Mouse (Mus musculus) monocyte, adult 59 days (primary cell): Measurements from ENCODE around the gene Ippk. TPM values are rescaled to one million over a fixed set of nuclear protein-coding genes. Genes with fewer than 3 reads are reported as not detected.

ENCODE experiments used
- total RNA-seq, 2 experiments: library from RNA; stranded (reverse); gene quantifications; one replicate each; pipeline ENCODE4 v1.2.4; 2023

Ippk gene
- total RNA-seq, result 1 to 10 TPM; 4.7 to 4.9 TPM

DNA sequence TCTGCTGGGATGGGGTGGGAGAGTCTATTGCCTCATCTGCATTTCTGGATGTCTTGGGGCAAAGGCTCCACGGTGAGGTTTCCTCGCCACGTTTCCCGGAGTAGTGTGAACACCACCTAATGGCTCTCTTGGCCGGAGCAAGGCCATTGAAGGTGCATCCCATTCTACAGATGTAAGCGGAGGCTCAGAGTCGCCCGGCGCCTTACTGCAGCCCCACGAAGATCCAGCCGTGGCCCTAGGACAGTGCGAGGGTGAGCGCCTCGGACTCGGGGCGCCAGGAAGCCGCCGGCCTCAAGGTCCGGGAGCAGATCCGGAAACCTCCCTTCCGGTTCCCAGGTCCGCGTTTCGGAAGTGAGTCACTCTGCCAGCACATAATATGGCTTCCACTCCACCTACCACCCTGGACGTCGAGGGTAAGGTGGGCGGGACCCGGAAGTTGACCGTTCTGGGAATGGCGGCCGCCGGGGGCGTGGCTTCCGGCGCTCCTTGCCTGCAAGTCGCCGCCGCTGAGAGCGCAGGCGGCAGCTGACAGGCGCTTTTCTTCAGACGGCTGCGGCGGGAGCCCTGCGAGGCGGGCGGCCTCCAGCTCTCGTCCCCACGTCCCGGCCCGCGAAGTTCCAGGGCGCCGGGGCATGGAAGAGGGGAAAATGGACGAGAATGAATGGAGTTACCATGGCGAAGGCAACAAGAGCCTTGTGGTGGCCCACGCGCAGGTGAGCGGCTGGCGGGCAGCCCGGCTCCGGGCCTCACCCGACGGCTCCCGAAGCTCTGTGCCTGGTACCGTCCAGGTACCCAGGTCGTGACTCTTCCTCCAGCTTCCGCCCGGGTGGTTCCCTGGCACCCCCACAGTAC, at the start of gene Ippk:
Gene Ippk (plus strand): TSS at position 496 of the 852 bp plus-strand sequence.

DNA sequence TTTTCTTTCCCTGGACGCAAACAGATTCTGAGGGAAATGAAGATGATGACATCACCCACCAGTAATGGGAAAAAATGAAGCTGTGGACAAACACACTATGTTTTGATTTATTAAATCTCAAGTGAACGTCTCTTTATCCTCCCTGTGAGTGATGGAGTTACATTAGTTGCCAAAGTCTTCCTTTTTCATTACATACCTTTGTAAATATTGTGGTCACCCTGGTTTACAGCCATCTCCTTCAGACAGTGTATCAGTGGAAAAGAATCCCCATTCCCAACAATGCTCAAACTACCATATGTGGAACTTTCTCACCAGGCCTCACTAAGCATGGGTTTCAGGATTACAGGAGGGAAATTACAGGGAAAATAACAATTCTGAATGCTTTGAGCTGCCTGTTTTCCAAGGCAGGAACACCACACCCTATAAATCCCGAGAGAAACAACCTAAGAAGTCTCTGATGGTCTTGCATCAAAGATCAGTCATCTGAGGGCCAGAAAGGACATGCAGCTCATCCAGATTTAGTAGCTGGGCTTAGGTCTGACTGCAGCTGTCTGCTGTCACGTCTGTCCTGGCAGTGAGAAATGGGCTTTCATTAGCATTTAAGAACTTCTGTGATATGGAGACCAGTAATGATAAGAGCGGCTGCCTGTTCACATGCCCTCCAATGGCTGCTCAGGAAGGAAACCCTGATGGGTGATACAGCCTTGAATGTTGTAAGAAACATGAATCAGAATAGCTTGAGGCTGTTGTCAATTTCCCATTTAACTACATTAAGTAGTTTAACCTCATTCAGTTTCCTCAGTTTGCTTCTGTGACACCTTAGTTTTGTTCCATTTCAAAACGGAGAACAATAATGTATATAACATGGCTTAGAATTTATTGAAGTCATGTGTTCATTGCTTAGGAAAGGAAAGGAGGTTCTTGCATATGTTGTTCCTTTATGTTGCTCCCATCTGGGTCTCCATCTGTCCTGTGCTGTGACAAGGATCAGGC, 71.6 kb downstream of the Ippk start, which contains the start of gene Tes3-ps:
Gene Tes3-ps (plus strand): TSS at position 943 of the 993 bp plus-strand sequence.

DNA sequence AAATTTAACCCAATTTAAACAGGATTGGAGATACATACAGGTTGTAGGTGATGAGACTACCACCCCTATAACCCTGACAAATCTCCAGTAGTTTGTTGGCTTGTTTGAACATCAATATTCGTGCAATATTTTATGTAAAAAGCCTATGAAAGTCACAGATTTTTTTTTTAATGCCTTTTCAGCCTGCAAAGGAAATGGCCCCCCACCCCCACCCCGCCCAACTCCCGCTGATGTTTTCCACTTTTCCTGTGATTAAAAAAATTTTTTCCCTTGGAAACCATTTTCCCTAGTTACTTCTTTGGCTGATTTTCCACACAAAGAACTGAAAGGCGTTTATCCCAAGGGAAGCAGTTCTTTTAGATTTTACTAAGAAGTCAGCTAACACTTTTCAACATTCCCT, 83.5 kb downstream of the Ippk start, which contains the start of gene Ecm2:
Gene Ecm2 (plus strand): TSS at position 301 of the 400 bp plus-strand sequence.

Other genes with a start within 250 kb of the Ippk start
- gene Ninj1, start 233.8 kb upstream of the Ippk start, total RNA-seq, result 100 to 1,000 TPM; 202 to 219 TPM
- 100 to 1,000 TPM; 174 to 202 TPM for gene Card19, start 205.2 kb upstream of the Ippk start, total RNA-seq
- gene Susd3, start 172.5 kb upstream of the Ippk start, total RNA-seq, result 10 to 100 TPM; 87.8 to 88.0 TPM
- 10 to 100 TPM; 63.3 to 70.7 TPM for gene Fgd3, start 100.9 kb upstream of the Ippk start, total RNA-seq
- 10 to 100 TPM; 26.6 to 28.2 TPM for gene Bicd2, start 79.7 kb upstream of the Ippk start, total RNA-seq
- gene Tes3-ps, start 72.1 kb downstream of the Ippk start, total RNA-seq, result under 1 TPM; 0.94 TPM
- not detected for gene Ecm2, start 83.6 kb downstream of the Ippk start, total RNA-seq
- not detected for gene Aspn, start 123.2 kb downstream of the Ippk start, total RNA-seq
- under 1 TPM in 1 of 2 experiments, not detected in 1; 0.47 TPM for gene Omd, start 161.2 kb downstream of the Ippk start, total RNA-seq
- gene Ogn, start 186.8 kb downstream of the Ippk start, total RNA-seq, result under 1 TPM; 0.21 to 0.60 TPM
- gene Cenpp, start 231.5 kb downstream of the Ippk start, total RNA-seq, result under 1 TPM in 1 of 2 experiments, not detected in 1; 0.67 TPM
- gene Nol8, start 231.8 kb downstream of the Ippk start, total RNA-seq, result 10 to 100 TPM; 19.2 to 22.4 TPM